In the genomic region with DNA sequence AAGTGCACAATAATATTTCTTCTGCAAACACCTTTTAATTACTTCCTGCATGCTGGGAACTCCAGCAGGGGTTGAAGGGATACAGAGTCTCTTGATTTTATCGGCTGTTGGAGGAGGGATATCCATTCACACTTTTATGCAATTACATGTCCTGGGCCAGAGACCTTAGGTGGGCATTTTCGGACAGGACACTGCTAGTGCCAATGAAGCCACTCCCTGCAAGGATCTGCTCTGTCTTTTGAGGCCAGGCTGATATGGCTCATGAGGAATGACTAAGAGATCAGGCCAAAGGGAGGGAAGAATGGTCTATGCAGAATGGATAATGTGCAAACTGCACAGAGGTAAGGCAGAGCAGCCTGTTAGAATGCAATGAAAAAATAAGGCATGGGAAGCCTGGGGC, we compare ENCODE assay signal across 15 mouse cellular contexts.
"Had no signal": no experiment of that assay in that cellular context is flagged by ENCODE, and none has a peak within 500 bp of the region (broad histone marks: within the 10 kb centered on the region; RNA-seq: fewer than 3 reads in every experiment).

No protein-coding gene starts in this region.

- H3K36me3 ChIP-seq: neural tube, embryonic 15.5 days; stomach, embryonic 15.5 days had no signal

- DNase-seq: retina, postnatal 1 day; right cerebral cortex, adult 18-20 months; right cerebral cortex, postnatal 14 days; right cerebral cortex, postnatal 25 days; right cerebral cortex, postnatal 4 days; spleen, adult 18-20 months; thymus, adult 18-20 months; thymus, adult 2 months; thymus, postnatal 14 days; thymus, postnatal 25 days; thymus, postnatal 36 days; thymus, postnatal 4 days had no signal

- H3K4me3 ChIP-seq: neural tube, embryonic 15.5 days; stomach, embryonic 15.5 days had no signal

- H3K4me2 ChIP-seq: neural tube, embryonic 15.5 days; stomach, embryonic 15.5 days had no signal

- H3K27ac ChIP-seq: neural tube, embryonic 15.5 days; stomach, embryonic 15.5 days; stomach, postnatal 0 days had no signal

- H3K9me3 ChIP-seq: neural tube, embryonic 15.5 days; stomach, embryonic 15.5 days had no signal

- H3K4me1 ChIP-seq: neural tube, embryonic 15.5 days; stomach, embryonic 15.5 days had no signal

- H3K9ac ChIP-seq: neural tube, embryonic 15.5 days; stomach, embryonic 15.5 days had no signal

- H3K27me3 ChIP-seq: neural tube, embryonic 15.5 days; stomach, embryonic 15.5 days had no signal
